Mouse (Mus musculus): ENCODE results near the gene Eno3. TPM values are rescaled to one million over a fixed set of nuclear protein-coding genes. Genes with fewer than 3 reads are reported as not detected.

The Eno3 gene
- total RNA-seq, 2 experiments from 2014 or later = 5,193 to 5,983 TPM

GRCm38 (mm10) chr11:70656456-70656927 is 510 bp upstream of the Eno3 start:
- peak; percentile 86 for DNase-seq

GRCm38 (mm10) chr11:70657573-70657972 is 571 bp downstream of the Eno3 start:
- no peak for DNase-seq

- DNase-seq = no peak
Measured at GRCm38 (mm10) chr11:70657991-70658390, 989 bp downstream of the Eno3 start.

- DNase-seq = no peak
Measured at GRCm38 (mm10) chr11:70658521-70658920, 1.5 kb downstream of the Eno3 start.

GRCm38 (mm10) chr11:70658942-70659341 is 1.9 kb downstream of the Eno3 start:
- DNase-seq = no peak

GRCm38 (mm10) chr11:70660571-70660970 is 3.6 kb downstream of the Eno3 start:
- DNase-seq = no peak

- no peak for DNase-seq
Measured at GRCm38 (mm10) chr11:70663101-70663500, 6.1 kb downstream of the Eno3 start.

- no peak for DNase-seq
Measured at GRCm38 (mm10) chr11:70663957-70664356, 7.0 kb downstream of the Eno3 start.

GRCm38 (mm10) chr11:70664741-70665140 is 7.7 kb downstream of the Eno3 start:
- no peak for DNase-seq

GRCm38 (mm10) chr11:70666687-70667086 is 9.7 kb downstream of the Eno3 start:
- no peak for DNase-seq

GRCm38 (mm10) chr11:70667271-70668150 is 10.5 kb downstream of the Eno3 start:
- no peak for DNase-seq

- peak; percentile 71 for DNase-seq
Measured at GRCm38 (mm10) chr11:70668335-70668770, 11.4 kb downstream of the Eno3 start.

- peak; percentile 89 for DNase-seq
Measured at GRCm38 (mm10) chr11:70668771-70669505, 11.9 kb downstream of the Eno3 start, which contains the start of gene Spag7. Gene Spag7, minus strand, starts transcription at chr11:70669416.

GRCm38 (mm10) chr11:70669582-70670345 is 12.8 kb downstream of the Eno3 start:
- DNase-seq = peak; percentile 74

GRCm38 (mm10) chr11:70670483-70670882 is 13.5 kb downstream of the Eno3 start:
- DNase-seq = no peak

GRCm38 (mm10) chr11:70671333-70672047 is 14.5 kb downstream of the Eno3 start:
- no peak for DNase-seq

- DNase-seq = no peak
Measured at GRCm38 (mm10) chr11:70674014-70674413, 17.0 kb downstream of the Eno3 start.

- DNase-seq = no peak
Measured at GRCm38 (mm10) chr11:70674501-70674900, 17.5 kb downstream of the Eno3 start.

GRCm38 (mm10) chr11:70678092-70678491 is 21.1 kb downstream of the Eno3 start:
- DNase-seq = no peak

- DNase-seq = no peak
Measured at GRCm38 (mm10) chr11:70678576-70678975, 21.6 kb downstream of the Eno3 start.

- DNase-seq = no peak
Measured at GRCm38 (mm10) chr11:70679361-70679760, 22.4 kb downstream of the Eno3 start.

GRCm38 (mm10) chr11:70679894-70680293 is 22.9 kb downstream of the Eno3 start:
- no peak for DNase-seq

All from gastrocnemius, postnatal 10 days (tissue).